21 mouse cellular contexts compared by ENCODE assay signal in the genomic region with DNA sequence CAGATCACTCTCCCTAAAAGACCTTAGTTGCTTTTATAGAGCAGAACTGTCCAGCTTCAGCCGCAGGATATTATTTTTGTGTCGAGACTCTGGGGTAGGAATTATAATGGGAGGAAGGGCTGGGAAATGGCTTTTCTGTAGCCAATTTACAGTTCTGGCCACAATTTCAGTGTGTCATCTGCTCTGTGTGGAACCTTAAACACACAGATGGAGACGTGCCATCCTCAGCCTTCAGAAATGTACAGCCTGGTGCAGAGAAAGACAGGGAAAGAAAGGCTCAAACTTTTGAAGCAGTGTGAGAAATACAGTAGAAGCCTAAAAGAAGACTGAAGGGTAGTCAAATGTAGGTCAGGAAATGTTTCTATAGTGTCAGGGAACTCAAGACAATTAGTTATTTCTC.
A peak's percentile ranks its signal among the peaks of the same experiment; 100 is the strongest.
DNase-seq lines count a peak whose midpoint lies in the region; ATAC-seq and TF ChIP-seq lines count a peak whose summit lies in the region.
"Had no signal": no experiment of that assay in that cellular context is flagged by ENCODE, and none has a peak within 500 bp of the region (broad histone marks: within the 10 kb centered on the region; RNA-seq: fewer than 3 reads in every experiment).

No protein-coding gene starts in this region.

- TF ChIP-seq POLR2A in lung, adult 2 months (IDR thresholded peaks at IDR 0.05; ENCODE audit: borderline replicate concordance, extremely low read depth, low read depth, low read length), result no peak

- H3K4me3 ChIP-seq in forebrain, embryonic 15.5 days, result no peak overlapping the region
- H3K4me3 ChIP-seq in forebrain, embryonic 12.5 days (replicated peaks), result no peak overlapping the region
- no peak overlapping the region for H3K4me3 ChIP-seq in hindbrain, embryonic 10.5 days
- no peak overlapping the region for H3K4me3 ChIP-seq in hindbrain, embryonic 12.5 days
- H3K4me3 ChIP-seq in lung, adult 2 months (replicated peaks; ENCODE audit: extremely low read depth, low read depth, low read length), result no peak overlapping the region
- H3K4me3 ChIP-seq: embryonic facial prominence, embryonic 12.5 days; heart, adult 2 months; heart, embryonic 15.5 days; hindbrain, embryonic 15.5 days had no signal

- TF ChIP-seq CTCF in lung, adult 2 months (IDR thresholded peaks at IDR 0.05; ENCODE audit: insufficient read depth, low read length), result no peak

- WGBS in forebrain, embryonic 15.5 days, result 50% methylated on average over 3 of the region's 3 CpGs
- WGBS in forebrain, embryonic 12.5 days, result 84% methylated on average over 3 of the region's 3 CpGs
- 86% methylated on average over 3 of the region's 3 CpGs for WGBS in hindbrain, embryonic 10.5 days
- 82% methylated on average over 3 of the region's 3 CpGs for WGBS in hindbrain, embryonic 12.5 days
- 46% methylated on average over 3 of the region's 3 CpGs for WGBS in lung, adult 2 months

- 0 out of 2 replicates have a peak, but pooled peaks have one; percentile 39 for ATAC-seq in forebrain, embryonic 15.5 days (replicated peaks)
- ATAC-seq in forebrain, embryonic 12.5 days (ENCODE audit: low FRiP score), result no peak
- no peak for ATAC-seq in hindbrain, embryonic 12.5 days (ENCODE audit: low FRiP score)
- ATAC-seq: activated CD4-positive, CD25-positive, alpha-beta regulatory T cell, adult 4 months; intestine, postnatal 0 days; Patski had no signal

- H3K4me2 ChIP-seq in forebrain, embryonic 15.5 days (replicated peaks), result no peak overlapping the region
- H3K4me2 ChIP-seq in forebrain, embryonic 12.5 days, result no peak overlapping the region
- H3K4me2 ChIP-seq in hindbrain, embryonic 12.5 days (replicated peaks), result no peak overlapping the region
- H3K4me2 ChIP-seq: embryonic facial prominence, embryonic 12.5 days; heart, embryonic 11.5 days; heart, embryonic 15.5 days; hindbrain, embryonic 15.5 days had no signal

- H3K27me3 ChIP-seq in forebrain, embryonic 15.5 days, result no peaks in the 10 kb centered on the region
- H3K27me3 ChIP-seq in forebrain, embryonic 12.5 days, result no peaks in the 10 kb centered on the region
- no peaks in the 10 kb centered on the region for H3K27me3 ChIP-seq in hindbrain, embryonic 10.5 days (ENCODE audit: insufficient read depth, poor library complexity, severe bottlenecking)
- H3K27me3 ChIP-seq in hindbrain, embryonic 12.5 days, result no peaks in the 10 kb centered on the region
- H3K27me3 ChIP-seq: CH12.LX; embryonic facial prominence, embryonic 12.5 days; heart, embryonic 15.5 days; hindbrain, embryonic 15.5 days; Patski had no signal

- no peaks in the 10 kb centered on the region for H3K36me3 ChIP-seq in forebrain, embryonic 15.5 days
- no peaks in the 10 kb centered on the region for H3K36me3 ChIP-seq in forebrain, embryonic 12.5 days (replicated peaks)
- no peaks in the 10 kb centered on the region for H3K36me3 ChIP-seq in hindbrain, embryonic 10.5 days
- H3K36me3 ChIP-seq in hindbrain, embryonic 12.5 days, result no peaks in the 10 kb centered on the region
- H3K36me3 ChIP-seq: embryonic facial prominence, embryonic 12.5 days; heart, embryonic 15.5 days; hindbrain, embryonic 15.5 days had no signal

- no peaks in the 10 kb centered on the region for H3K9me3 ChIP-seq in forebrain, embryonic 15.5 days
- H3K9me3 ChIP-seq in forebrain, embryonic 12.5 days, result no peaks in the 10 kb centered on the region
- H3K9me3 ChIP-seq in hindbrain, embryonic 10.5 days, result no peaks in the 10 kb centered on the region
- no peaks in the 10 kb centered on the region for H3K9me3 ChIP-seq in hindbrain, embryonic 12.5 days (replicated peaks)
- H3K9me3 ChIP-seq: embryonic facial prominence, embryonic 12.5 days; heart, embryonic 15.5 days; hindbrain, embryonic 15.5 days had no signal

- peaks cover 15% of the 10 kb centered on the region for H3K4me1 ChIP-seq in forebrain, embryonic 15.5 days
- peaks cover 11% of the 10 kb centered on the region for H3K4me1 ChIP-seq in forebrain, embryonic 12.5 days
- no peaks in the 10 kb centered on the region for H3K4me1 ChIP-seq in hindbrain, embryonic 10.5 days (replicated peaks)
- no peaks in the 10 kb centered on the region for H3K4me1 ChIP-seq in hindbrain, embryonic 12.5 days
- H3K4me1 ChIP-seq in lung, adult 2 months (ENCODE audit: control insufficient read depth, insufficient read depth, low read length), result no peaks in the 10 kb centered on the region; the same call in 1 of the 2 replicates
- H3K4me1 ChIP-seq: embryonic facial prominence, embryonic 12.5 days; heart, embryonic 15.5 days; hindbrain, embryonic 15.5 days had no signal

- H3K27ac ChIP-seq in forebrain, embryonic 15.5 days (replicated peaks), result no peak overlapping the region
- no peak overlapping the region for H3K27ac ChIP-seq in forebrain, embryonic 12.5 days
- 0 out of 2 replicates have a peak overlapping the region, but pooled peaks have one; percentile 13 for H3K27ac ChIP-seq in hindbrain, embryonic 10.5 days
- no peak overlapping the region for H3K27ac ChIP-seq in hindbrain, embryonic 12.5 days
- H3K27ac ChIP-seq: embryonic facial prominence, embryonic 12.5 days; heart, adult 2 months; heart, embryonic 15.5 days; hindbrain, embryonic 15.5 days had no signal

- no peak for DNase-seq in hindbrain, embryonic 10.5 days (ENCODE audit: low spot score)
- peak; percentile 39 to 58 for DNase-seq in right cerebral cortex, postnatal 10 days (ENCODE audit: low spot score in 2 of 2)
- no peak for DNase-seq in right cerebral cortex, adult 18-20 months
- DNase-seq in lung, adult 2 months, result no peak
- DNase-seq: adrenal gland, postnatal 14 days; cerebellum, adult 8-10 months; cerebellum, postnatal 25 days; gastrocnemius, postnatal 14 days; heart, adult 2 months; heart, postnatal 14 days had no signal

- no peak overlapping the region for H3K9ac ChIP-seq in forebrain, embryonic 15.5 days (replicated peaks)
- no peak overlapping the region for H3K9ac ChIP-seq in forebrain, embryonic 12.5 days
- H3K9ac ChIP-seq in hindbrain, embryonic 12.5 days, result no peak overlapping the region
- H3K9ac ChIP-seq: embryonic facial prominence, embryonic 12.5 days; heart, embryonic 15.5 days; hindbrain, embryonic 15.5 days had no signal

Comparison
In these comparisons a context has a peak if more than half of its experiments do, and no peak if none do; other contexts are left out.
1. DNase-seq: peak in right cerebral cortex, postnatal 10 days (2 of 2); none in hindbrain, embryonic 10.5 days (single experiment), right cerebral cortex, adult 18-20 months (single experiment) and lung, adult 2 months (single experiment).